ENCODE assay signal across 8 mouse cellular contexts in genomic region chr2:27141950-27142693, GRCm38 (mm10). TPM values are rescaled to one million over a fixed set of nuclear protein-coding genes. Genes with fewer than 3 reads are reported as not detected.
DNase-seq lines count a peak whose midpoint lies in the region; ATAC-seq and TF ChIP-seq lines count a peak whose summit lies in the region.

Gene Fam163b (minus strand): TSS chr2:27142491.

- DNase-seq in urinary bladder, postnatal 14 days (ENCODE audit: low spot score): peak; percentile 12
- DNase-seq in urinary bladder, adult 18-20 months (ENCODE audit: low spot score in 2 of 2): no peak
- peak; percentile 76 for DNase-seq in embryo, embryonic 10.5 days (ENCODE audit: low spot score)
- peak; percentile 53 to 60 for DNase-seq in heart, postnatal 10 days
- peak; percentile 37 to 63 for DNase-seq in layer of hippocampus, adult 18-20 months (ENCODE audit: low spot score in 2 of 2)
- DNase-seq in liver, postnatal 0 days: peak; percentile 52
- DNase-seq in right cerebral cortex, postnatal 10 days (ENCODE audit: low spot score in 2 of 2): peak; percentile 69 to 70
- DNase-seq in spleen, adult 12 weeks (ENCODE audit: low spot score): no peak

- H3K4me3 ChIP-seq in liver, postnatal 0 days (ENCODE audit: low read depth, low read length): no peak within 1 kb of the TSS

- no peaks in the 10 kb centered on the region for H3K36me3 ChIP-seq in liver, postnatal 0 days (replicated peaks; ENCODE audit: insufficient read depth, low read length)

- no peaks in the 10 kb centered on the region for H3K9me3 ChIP-seq in liver, postnatal 0 days (ENCODE audit: low read length)

- intact Hi-C loops in heart, postnatal 10 days (cut with DNase I): no loop called here

- TF ChIP-seq CTCF in liver, postnatal 0 days (IDR thresholded peaks at IDR 0.05; ENCODE audit: low read depth): no peak

- H3K9ac ChIP-seq in liver, postnatal 0 days (replicated peaks): no peak within 1 kb of the TSS

- H3K27me3 ChIP-seq in liver, postnatal 0 days (ENCODE audit: insufficient read depth, low read length): peaks cover 26% of the 10 kb centered on the region

- H3K4me1 ChIP-seq in liver, postnatal 0 days (ENCODE audit: insufficient read depth): 0 out of 2 replicates have a peak, but pooled peaks cover 4% of the 10 kb centered on the region

- TF ChIP-seq EP300 in liver, postnatal 0 days (IDR thresholded peaks at IDR 0.05; ENCODE audit: low read depth): no peak

- peak within 1 kb of the TSS; percentile 35 for H3K4me2 ChIP-seq in liver, postnatal 0 days (ENCODE audit: low read depth, low read length)

- H3K27ac ChIP-seq in liver, postnatal 0 days (ENCODE audit: low read depth): no peak within 1 kb of the TSS

- ATAC-seq in liver, postnatal 0 days: peak; percentile 31; the same call in 1 of the 2 replicates

- WGBS in liver, postnatal 0 days (ENCODE audit: insufficient replicate concordance): 3% methylated on average over 54 of the region's 62 CpGs

RNA-seq across cellular contexts. Expression of gene Fam163b, which starts in this region (rescaled TPM):
- total RNA-seq in heart, postnatal 10 days (2021): under 1 TPM; 0.37 to 0.38 TPM
- 100 to 1,000 TPM; 118 to 119 TPM for total RNA-seq in layer of hippocampus, adult 18-20 months (2021)
- not detected in 2 replicates for polyA plus RNA-seq in liver, postnatal 0 days (2015; fragmentation: Nextera tagmentation; extraction: Ambion mirVana)

Comparison
In these comparisons a context has a peak if more than half of its experiments do, and no peak if none do; other contexts are left out.
1. RNA of gene Fam163b (total RNA-seq): 118 to 119 TPM in layer of hippocampus, adult 18-20 months; 0.37 to 0.38 TPM in heart, postnatal 10 days; every median in the first group is over 10 times any median in the second.
2. DNase-seq: peak in urinary bladder, postnatal 14 days (single experiment), embryo, embryonic 10.5 days (single experiment), layer of hippocampus, adult 18-20 months (2 of 2) and right cerebral cortex, postnatal 10 days (2 of 2); none in urinary bladder, adult 18-20 months (0 of 2) and spleen, adult 12 weeks (single experiment).
3. Peak in DNase-seq in heart, postnatal 10 days; RNA of the gene not detected or under 1 TPM.
4. Peak in DNase-seq, ATAC-seq and H3K4me2 ChIP-seq in liver, postnatal 0 days; RNA of the gene not detected or under 1 TPM.